Mouse (Mus musculus): ENCODE data around the gene Fgfr2. TPM values are rescaled to one million over a fixed set of nuclear protein-coding genes. Genes with fewer than 3 reads are reported as not detected.
A peak's percentile ranks its signal among the peaks of the same experiment; 100 is the strongest.

The Fgfr2 gene
- polyA plus RNA-seq, 1 experiment from 2014 or later, result 110 TPM

GRCm38 (mm10) chr7:131609677-131610076 is 1513.5 kb downstream of the Fgfr2 start:
- WGBS, result 22% methylated on average over 7 of the region's 7 CpGs
- H3K9me3 ChIP-seq (ENCODE audit: low read length), result no peaks in the 10 kb centered on the region
- DNase-seq (ENCODE audit: low spot score), result no peak
- no peaks in the 10 kb centered on the region for H3K27me3 ChIP-seq (replicated peaks; ENCODE audit: insufficient read depth, low read length)
- no peaks in the 10 kb centered on the region for H3K4me1 ChIP-seq (ENCODE audit: insufficient read depth, low read depth, low read length)
- H3K4me2 ChIP-seq (replicated peaks; ENCODE audit: low read depth, low read length), result no peak overlapping the region
- H3K27ac ChIP-seq (ENCODE audit: low read length), result no peak overlapping the region
- no peak overlapping the region for H3K4me3 ChIP-seq (ENCODE audit: low read depth, low read length)
- TF ChIP-seq EP300 (IDR thresholded peaks at IDR 0.05), result no peak
- peak; percentile 22; the same call in 1 of the 2 replicates for TF ChIP-seq CTCF (IDR thresholded peaks at IDR 0.05)
- H3K9ac ChIP-seq (replicated peaks; ENCODE audit: low read depth), result no peak overlapping the region
- ATAC-seq, result no peak
- no peaks in the 10 kb centered on the region for H3K36me3 ChIP-seq (ENCODE audit: insufficient read depth, low read length)

GRCm38 (mm10) chr7:131608049-131608448 is 1515.1 kb downstream of the Fgfr2 start:
- Histone ChIP-seq H3K27ac (ENCODE audit: low read length) (no peak overlapping the region), H3K27me3 (replicated peaks; ENCODE audit: insufficient read depth, low read length) (no peaks in the 10 kb centered on the region), H3K9me3 (ENCODE audit: low read length) (no peaks in the 10 kb centered on the region), H3K4me2 (replicated peaks; ENCODE audit: low read depth, low read length) (no peak overlapping the region), H3K9ac (replicated peaks; ENCODE audit: low read depth) (no peak overlapping the region), H3K36me3 (ENCODE audit: insufficient read depth, low read length) (no peaks in the 10 kb centered on the region), H3K4me1 (ENCODE audit: insufficient read depth, low read depth, low read length) (no peaks in the 10 kb centered on the region), H3K4me3 (ENCODE audit: low read depth, low read length) (no peak overlapping the region)
- no peak for ATAC-seq
- whole genome bisulfite sequencing, result 88% methylated on average over 6 of the region's 6 CpGs
- TF ChIP-seq CTCF (IDR thresholded peaks at IDR 0.05), result no peak
- no peak for TF ChIP-seq EP300 (IDR thresholded peaks at IDR 0.05)
- DNase-seq (ENCODE audit: low spot score), result no peak

- Histone ChIP-seq H3K27ac (ENCODE audit: low read length) (no peak overlapping the region), H3K4me2 (replicated peaks; ENCODE audit: low read depth, low read length) (no peak overlapping the region), H3K4me1 (ENCODE audit: insufficient read depth, low read depth, low read length) (no peaks in the 10 kb centered on the region), H3K9ac (replicated peaks; ENCODE audit: low read depth) (no peak overlapping the region), H3K36me3 (ENCODE audit: insufficient read depth, low read length) (no peaks in the 10 kb centered on the region), H3K9me3 (ENCODE audit: low read length) (no peaks in the 10 kb centered on the region), H3K4me3 (ENCODE audit: low read depth, low read length) (no peak overlapping the region), H3K27me3 (replicated peaks; ENCODE audit: insufficient read depth, low read length) (no peaks in the 10 kb centered on the region)
- DNase-seq (ENCODE audit: low spot score), result no peak
- TF ChIP-seq EP300 (IDR thresholded peaks at IDR 0.05), result no peak
- TF ChIP-seq CTCF (IDR thresholded peaks at IDR 0.05), result no peak
- 57% methylated on average over 4 of the region's 4 CpGs for WGBS
- no peak for ATAC-seq
These were observed 1517.7 kb downstream of the Fgfr2 start for GRCm38 (mm10) chr7:131605481-131605880.

GRCm38 (mm10) chr7:131604946-131605345 is 1518.2 kb downstream of the Fgfr2 start:
- no peak for ATAC-seq
- H3K4me3 ChIP-seq (ENCODE audit: low read depth, low read length), result no peak overlapping the region
- H3K4me1 ChIP-seq (ENCODE audit: insufficient read depth, low read depth, low read length), result no peaks in the 10 kb centered on the region
- WGBS, result 77% methylated on average over 10 of the region's 10 CpGs
- no peaks in the 10 kb centered on the region for H3K27me3 ChIP-seq (replicated peaks; ENCODE audit: insufficient read depth, low read length)
- no peak for DNase-seq (ENCODE audit: low spot score)
- TF ChIP-seq EP300 (IDR thresholded peaks at IDR 0.05) (no peak), CTCF (IDR thresholded peaks at IDR 0.05) (no peak)
- H3K9ac ChIP-seq (replicated peaks; ENCODE audit: low read depth), result no peak overlapping the region
- H3K4me2 ChIP-seq (replicated peaks; ENCODE audit: low read depth, low read length), result no peak overlapping the region
- H3K27ac ChIP-seq (ENCODE audit: low read length), result no peak overlapping the region
- H3K36me3 ChIP-seq (ENCODE audit: insufficient read depth, low read length), result no peaks in the 10 kb centered on the region
- H3K9me3 ChIP-seq (ENCODE audit: low read length), result no peaks in the 10 kb centered on the region

GRCm38 (mm10) chr7:131603186-131603585 is 1520.0 kb downstream of the Fgfr2 start:
- no peak for TF ChIP-seq CTCF (IDR thresholded peaks at IDR 0.05)
- TF ChIP-seq EP300 (IDR thresholded peaks at IDR 0.05), result no peak
- H3K9me3 ChIP-seq (ENCODE audit: low read length), result no peaks in the 10 kb centered on the region
- H3K36me3 ChIP-seq (ENCODE audit: insufficient read depth, low read length), result no peaks in the 10 kb centered on the region
- WGBS, result 5% methylated on average over 4 of the region's 11 CpGs
- no peak for DNase-seq (ENCODE audit: low spot score)
- no peak overlapping the region for H3K4me2 ChIP-seq (replicated peaks; ENCODE audit: low read depth, low read length)
- no peak overlapping the region for H3K4me3 ChIP-seq (ENCODE audit: low read depth, low read length)
- no peaks in the 10 kb centered on the region for H3K4me1 ChIP-seq (ENCODE audit: insufficient read depth, low read depth, low read length)
- no peak overlapping the region for H3K27ac ChIP-seq (ENCODE audit: low read length)
- H3K9ac ChIP-seq (replicated peaks; ENCODE audit: low read depth), result no peak overlapping the region
- no peak for ATAC-seq
- H3K27me3 ChIP-seq (replicated peaks; ENCODE audit: insufficient read depth, low read length), result no peaks in the 10 kb centered on the region

GRCm38 (mm10) chr7:131602106-131602505 is 1521.0 kb downstream of the Fgfr2 start:
- Histone ChIP-seq H3K36me3 (ENCODE audit: insufficient read depth, low read length) (no peaks in the 10 kb centered on the region), H3K4me1 (ENCODE audit: insufficient read depth, low read depth, low read length) (no peaks in the 10 kb centered on the region), H3K27me3 (replicated peaks; ENCODE audit: insufficient read depth, low read length) (no peaks in the 10 kb centered on the region), H3K4me3 (ENCODE audit: low read depth, low read length) (no peak overlapping the region), H3K9me3 (ENCODE audit: low read length) (no peaks in the 10 kb centered on the region), H3K27ac (ENCODE audit: low read length) (no peak overlapping the region), H3K4me2 (replicated peaks; ENCODE audit: low read depth, low read length) (no peak overlapping the region), H3K9ac (replicated peaks; ENCODE audit: low read depth) (no peak overlapping the region)
- 79% methylated on average over 7 of the region's 7 CpGs for WGBS
- ATAC-seq (no peak), DNase-seq (ENCODE audit: low spot score) (no peak)
- TF ChIP-seq EP300 (IDR thresholded peaks at IDR 0.05) (no peak), CTCF (IDR thresholded peaks at IDR 0.05) (no peak)

- Histone ChIP-seq H3K4me2 (replicated peaks; ENCODE audit: low read depth, low read length) (no peak overlapping the region), H3K4me1 (ENCODE audit: insufficient read depth, low read depth, low read length) (no peaks in the 10 kb centered on the region), H3K9me3 (ENCODE audit: low read length) (no peaks in the 10 kb centered on the region), H3K27ac (ENCODE audit: low read length) (no peak overlapping the region), H3K9ac (replicated peaks; ENCODE audit: low read depth) (no peak overlapping the region), H3K36me3 (ENCODE audit: insufficient read depth, low read length) (no peaks in the 10 kb centered on the region), H3K27me3 (replicated peaks; ENCODE audit: insufficient read depth, low read length) (no peaks in the 10 kb centered on the region), H3K4me3 (ENCODE audit: low read depth, low read length) (no peak overlapping the region)
- peak; percentile 11 for DNase-seq (ENCODE audit: low spot score)
- no peak for ATAC-seq
- 7% methylated on average over 5 of the region's 5 CpGs for WGBS
- TF ChIP-seq CTCF (IDR thresholded peaks at IDR 0.05) (peak; percentile 54), EP300 (IDR thresholded peaks at IDR 0.05) (no peak)
These were observed 1524.7 kb downstream of the Fgfr2 start for GRCm38 (mm10) chr7:131598483-131598824.
